Mouse (Mus musculus) neural tube, embryonic 15.5 days (tissue): ENCODE data around the gene Man1a. TPM values are rescaled to one million over a fixed set of nuclear protein-coding genes. Genes with fewer than 3 reads are reported as not detected.

ENCODE experiments used
- ATAC-seq: fragments of 200-750 bp; cut with Nextera tagmentation; 2 replicates; pipeline ENCODE4 v1.8.0; 2017; ENCODE audit warnings: mild to moderate bottlenecking, moderate TSS enrichment, moderate library complexity; ENCODE audit not compliant: low FRiP score
- H3K27ac ChIP-seq: fragments of 300-500 bp; sonication (generic); replicated peaks from 2 replicates; pipeline ENCODE4 v1.5.1; 2015; ENCODE audit warnings: mild to moderate bottlenecking, inconsistent platforms
- H3K27me3 ChIP-seq: fragments of 300-500 bp; sonication (generic); replicated peaks from 2 replicates; pipeline ENCODE4 v1.6.1; 2015; ENCODE audit warnings: inconsistent platforms
- H3K36me3 ChIP-seq: fragments of 300-500 bp; sonication (generic); 2 replicates; pipeline ENCODE4 v1.6.1; 2015; ENCODE audit warnings: inconsistent platforms
- H3K4me1 ChIP-seq: fragments of 300-500 bp; sonication (generic); 2 replicates; pipeline ENCODE4 v1.6.1; 2015; ENCODE audit warnings: inconsistent platforms
- H3K4me2 ChIP-seq: fragments of 300-500 bp; sonication (generic); 2 replicates; pipeline ENCODE4 v1.6.1; 2015; ENCODE audit warnings: inconsistent platforms, mild to moderate bottlenecking, moderate library complexity
- H3K4me3 ChIP-seq: fragments of 300-500 bp; sonication (generic); replicated peaks from 2 replicates; pipeline ENCODE4 v1.5.1; 2015; ENCODE audit warnings: mild to moderate bottlenecking, inconsistent platforms
- H3K9ac ChIP-seq: fragments of 300-500 bp; sonication (generic); replicated peaks from 2 replicates; pipeline ENCODE4 v1.6.1; 2015; ENCODE audit warnings: mild to moderate bottlenecking, inconsistent platforms
- H3K9me3 ChIP-seq: fragments of 300-500 bp; sonication (generic); replicated peaks from 2 replicates; pipeline ENCODE4 v1.6.1; 2016; ENCODE audit warnings: inconsistent platforms
- WGBS: fragments of 180-500 bp; shearing (Covaris S2); methylation state at CpG from one replicate; pipeline ENCODE4 v1.1.7; 2015; ENCODE audit warnings: mixed read lengths; 5-methylcytosine and 5-hydroxymethylcytosine counted together
- polyA plus RNA-seq: library from polyadenylated mRNA; unstranded; fragments of >200 nt; fragmentation: Nextera tagmentation; extraction: Ambion mirVana; gene quantifications from 2 replicates; pipeline ENCODE4 v1.2.1, GENCODE M21; 2015

Man1a gene
- 5.3 TPM in 2 replicates for polyA plus RNA-seq

GRCm38 (mm10) chr10:54076420-54076819 is at the start of gene Man1a:
TSS of gene Man1a (minus strand) at chr10:54076609.
- Histone ChIP-seq H3K9me3 (no peaks in the 10 kb centered on the region), H3K27me3 (no peaks in the 10 kb centered on the region), H3K4me3 (peak within 1 kb of the TSS; percentile 90), H3K4me2 (peak within 1 kb of the TSS; percentile 99), H3K4me1 (peaks cover 21% of the 10 kb centered on the region), H3K27ac (no peak within 1 kb of the TSS; the same call in 1 of the 2 replicates), H3K9ac (peak within 1 kb of the TSS; percentile 72), H3K36me3 (no peaks in the 10 kb centered on the region)
- no peak for ATAC-seq
- 4% methylated on average over 4 of the region's 4 CpGs for whole genome bisulfite sequencing

DNA sequence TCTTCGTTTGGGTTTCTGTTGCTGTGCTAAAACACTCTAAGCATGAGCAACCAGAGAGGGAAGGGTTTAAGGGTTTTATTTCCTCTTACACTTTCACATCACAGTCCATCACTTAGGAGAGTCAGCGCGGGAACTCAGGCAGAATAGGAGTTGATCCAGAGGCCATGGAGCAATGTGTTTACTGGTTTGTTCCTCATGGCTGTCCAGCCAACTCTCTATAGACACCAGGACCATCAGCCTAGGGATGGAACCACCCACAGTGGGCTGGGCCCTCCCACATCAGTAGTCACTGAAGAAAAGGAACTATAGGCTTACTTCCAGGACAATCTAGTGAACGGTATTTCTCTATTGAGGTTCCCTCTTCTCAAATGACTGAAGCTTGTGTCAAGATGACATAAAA is 45.4 kb upstream of the Man1a start:
- 93% methylated on average over 4 of the region's 4 CpGs for WGBS
- H3K36me3 ChIP-seq, result no peaks in the 10 kb centered on the region
- H3K27me3 ChIP-seq, result no peaks in the 10 kb centered on the region
- no peak overlapping the region for H3K27ac ChIP-seq
- H3K4me2 ChIP-seq, result no peak overlapping the region
- no peak overlapping the region for H3K4me3 ChIP-seq
- no peak overlapping the region for H3K9ac ChIP-seq
- H3K4me1 ChIP-seq, result no peaks in the 10 kb centered on the region
- ATAC-seq, result no peak
- no peaks in the 10 kb centered on the region for H3K9me3 ChIP-seq

DNA sequence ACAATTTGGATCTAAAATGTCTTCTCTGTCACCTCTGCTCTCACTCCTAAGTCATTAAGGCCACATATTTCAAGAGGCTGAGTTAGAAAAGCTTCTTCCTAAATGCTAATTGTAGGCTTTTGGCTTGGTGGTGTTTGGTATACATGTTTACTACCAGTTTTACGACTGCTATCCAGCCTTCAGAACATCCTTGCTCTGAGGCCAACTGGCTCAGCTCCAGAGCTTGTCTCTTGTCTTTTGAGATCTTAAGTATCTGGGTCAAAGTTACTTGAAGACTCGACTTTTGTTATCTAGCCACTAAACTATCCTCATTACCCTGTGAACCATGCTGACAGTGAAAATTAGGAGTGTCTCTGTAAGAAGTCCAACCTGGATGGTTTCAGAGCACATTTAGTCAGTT is 44.0 kb upstream of the Man1a start:
- 28% methylated on average over 2 of the region's 2 CpGs for WGBS
- no peaks in the 10 kb centered on the region for H3K4me1 ChIP-seq
- no peaks in the 10 kb centered on the region for H3K9me3 ChIP-seq
- no peak overlapping the region for H3K9ac ChIP-seq
- H3K4me3 ChIP-seq, result no peak overlapping the region
- no peak overlapping the region for H3K27ac ChIP-seq
- H3K27me3 ChIP-seq, result no peaks in the 10 kb centered on the region
- H3K4me2 ChIP-seq, result no peak overlapping the region
- ATAC-seq, result no peak
- H3K36me3 ChIP-seq, result no peaks in the 10 kb centered on the region

GRCm38 (mm10) chr10:54119303-54119702 is 42.9 kb upstream of the Man1a start:
- Histone ChIP-seq H3K4me3 (no peak overlapping the region), H3K36me3 (no peaks in the 10 kb centered on the region), H3K27me3 (no peaks in the 10 kb centered on the region), H3K9ac (no peak overlapping the region), H3K4me1 (no peaks in the 10 kb centered on the region), H3K4me2 (no peak overlapping the region), H3K9me3 (no peaks in the 10 kb centered on the region), H3K27ac (no peak overlapping the region)
- 89% methylated on average over 2 of the region's 2 CpGs for WGBS
- ATAC-seq, result no peak

- Histone ChIP-seq H3K4me2 (no peak overlapping the region), H3K27ac (no peak overlapping the region), H3K4me1 (no peaks in the 10 kb centered on the region), H3K27me3 (no peaks in the 10 kb centered on the region), H3K4me3 (no peak overlapping the region), H3K9me3 (no peaks in the 10 kb centered on the region), H3K36me3 (no peaks in the 10 kb centered on the region), H3K9ac (no peak overlapping the region)
- ATAC-seq, result no peak
- WGBS, result 82% methylated on average over 4 of the region's 4 CpGs
Observed at GRCm38 (mm10) chr10:54118223-54118912, 42.0 kb upstream of the Man1a start.

DNA sequence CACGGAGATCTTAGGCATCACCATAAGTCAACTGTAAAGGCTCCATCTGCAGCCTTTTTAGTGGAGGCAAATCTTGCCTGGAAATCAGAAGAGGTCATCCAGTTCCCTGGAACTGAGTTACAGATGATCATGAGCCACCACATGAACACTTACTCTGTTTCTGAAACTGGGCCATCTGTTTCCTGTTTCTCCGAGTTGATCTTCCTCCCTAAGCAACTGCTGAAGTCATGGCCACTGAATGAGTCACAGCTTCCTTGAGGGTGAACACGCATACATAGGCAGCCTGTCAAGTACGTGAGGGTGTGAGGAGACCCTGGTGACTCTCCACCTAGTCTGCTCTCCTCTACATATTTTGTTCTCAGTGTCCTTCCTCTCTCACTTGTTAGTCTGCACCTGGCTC is 41.4 kb upstream of the Man1a start:
- Histone ChIP-seq H3K4me2 (no peak overlapping the region), H3K27ac (no peak overlapping the region), H3K4me3 (no peak overlapping the region), H3K4me1 (no peaks in the 10 kb centered on the region), H3K9me3 (no peaks in the 10 kb centered on the region), H3K9ac (no peak overlapping the region), H3K36me3 (no peaks in the 10 kb centered on the region), H3K27me3 (no peaks in the 10 kb centered on the region)
- no peak for ATAC-seq
- 81% methylated on average over 4 of the region's 4 CpGs for WGBS

DNA sequence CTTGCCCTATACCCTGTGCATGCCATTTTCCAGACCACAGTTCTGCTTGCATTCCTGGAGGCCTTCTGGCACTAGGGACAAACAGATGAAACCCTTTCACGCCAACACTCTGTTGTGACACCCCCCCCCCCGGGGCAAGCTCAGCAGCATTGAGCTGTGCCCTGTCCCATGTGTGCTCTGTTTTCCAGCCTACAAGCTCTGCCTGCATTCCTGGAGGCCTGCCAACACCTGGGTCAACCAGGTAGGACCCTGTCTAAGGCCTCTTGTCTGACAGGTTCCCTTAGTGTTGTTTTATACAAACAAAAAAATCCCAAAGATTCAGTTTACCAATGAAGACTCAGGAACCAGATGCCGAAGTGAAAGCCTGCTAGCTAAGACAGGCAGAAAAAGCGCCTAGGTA is 27.3 kb upstream of the Man1a start:
- H3K27me3 ChIP-seq, result no peaks in the 10 kb centered on the region
- H3K9ac ChIP-seq, result no peak overlapping the region
- no peak overlapping the region for H3K27ac ChIP-seq

GRCm38 (mm10) chr10:54092081-54092480 is 15.7 kb upstream of the Man1a start:
- no peak overlapping the region for H3K9ac ChIP-seq
- no peaks in the 10 kb centered on the region for H3K27me3 ChIP-seq
- H3K36me3 ChIP-seq, result no peaks in the 10 kb centered on the region
- no peak overlapping the region for H3K4me2 ChIP-seq
- H3K4me1 ChIP-seq, result no peaks in the 10 kb centered on the region
- no peaks in the 10 kb centered on the region for H3K9me3 ChIP-seq
- H3K27ac ChIP-seq, result no peak overlapping the region
- H3K4me3 ChIP-seq, result no peak overlapping the region
- ATAC-seq, result no peak

More for the DNA sequence above, 27.3 kb upstream of the Man1a start:
- Histone ChIP-seq H3K4me3 (no peak overlapping the region), H3K4me1 (no peaks in the 10 kb centered on the region), H3K9me3 (no peaks in the 10 kb centered on the region), H3K36me3 (no peaks in the 10 kb centered on the region), H3K4me2 (no peak overlapping the region)
- no peak for ATAC-seq
- 93% methylated on average over 4 of the region's 4 CpGs for WGBS

DNA sequence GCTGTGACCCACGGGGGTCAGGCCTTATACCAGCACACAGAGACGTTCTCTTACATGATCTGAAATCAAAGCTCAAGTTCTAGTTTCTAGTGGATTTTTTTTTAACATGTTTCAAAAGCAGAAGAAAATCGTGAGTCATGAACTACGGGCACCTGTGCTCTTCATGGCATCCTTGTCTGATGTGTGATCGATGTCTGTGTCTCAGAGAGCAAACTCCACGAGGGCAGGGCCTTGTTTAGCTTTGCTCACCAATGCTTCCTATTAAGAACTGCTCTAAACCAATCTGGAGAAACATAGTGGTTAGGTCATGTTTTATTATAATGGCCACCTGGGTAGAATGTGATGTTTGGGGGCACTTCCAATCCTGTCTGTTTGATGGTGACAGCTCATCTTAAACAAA is 13.5 kb upstream of the Man1a start:
- Histone ChIP-seq H3K9me3 (no peaks in the 10 kb centered on the region), H3K9ac (no peak overlapping the region), H3K36me3 (no peaks in the 10 kb centered on the region), H3K4me2 (no peak overlapping the region), H3K4me3 (no peak overlapping the region), H3K27ac (no peak overlapping the region), H3K4me1 (no peaks in the 10 kb centered on the region), H3K27me3 (no peaks in the 10 kb centered on the region)
- ATAC-seq, result no peak
- 89% methylated on average over 6 of the region's 6 CpGs for WGBS

- Histone ChIP-seq H3K9ac (no peak overlapping the region), H3K36me3 (no peaks in the 10 kb centered on the region), H3K4me2 (no peak overlapping the region), H3K4me3 (no peak overlapping the region), H3K27ac (no peak overlapping the region), H3K9me3 (no peaks in the 10 kb centered on the region), H3K4me1 (no peaks in the 10 kb centered on the region), H3K27me3 (no peaks in the 10 kb centered on the region)
- WGBS, result 78% methylated on average over 3 of the region's 3 CpGs
- no peak for ATAC-seq
Observed at GRCm38 (mm10) chr10:54087346-54087745, 10.9 kb upstream of the Man1a start.

DNA sequence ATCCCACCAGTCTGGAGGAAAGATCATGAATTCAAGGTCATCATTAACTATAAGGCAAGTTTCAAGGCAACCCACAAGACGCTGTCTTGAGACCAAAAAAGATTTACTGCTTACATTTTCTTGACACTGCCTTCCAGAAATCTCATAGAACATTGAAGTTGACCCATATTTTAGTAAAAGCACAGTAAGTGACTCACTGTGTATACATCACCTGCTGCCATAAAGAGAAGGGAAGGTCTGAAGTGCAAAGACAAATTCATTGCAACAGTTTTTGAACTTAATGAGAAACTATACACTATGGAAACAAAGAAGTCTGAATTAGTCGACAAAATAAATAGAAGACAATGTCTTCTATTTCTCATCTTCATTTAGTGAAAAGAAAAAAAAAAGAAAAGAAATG is 8.7 kb upstream of the Man1a start:
- H3K27ac ChIP-seq, result no peak overlapping the region
- no peak overlapping the region for H3K4me2 ChIP-seq
- H3K9me3 ChIP-seq, result no peaks in the 10 kb centered on the region
- H3K36me3 ChIP-seq, result no peaks in the 10 kb centered on the region
- 83% methylated on average over 2 of the region's 2 CpGs for WGBS
- ATAC-seq, result no peak
- no peaks in the 10 kb centered on the region for H3K27me3 ChIP-seq
- H3K4me3 ChIP-seq, result no peak overlapping the region
- no peaks in the 10 kb centered on the region for H3K4me1 ChIP-seq
- H3K9ac ChIP-seq, result no peak overlapping the region

DNA sequence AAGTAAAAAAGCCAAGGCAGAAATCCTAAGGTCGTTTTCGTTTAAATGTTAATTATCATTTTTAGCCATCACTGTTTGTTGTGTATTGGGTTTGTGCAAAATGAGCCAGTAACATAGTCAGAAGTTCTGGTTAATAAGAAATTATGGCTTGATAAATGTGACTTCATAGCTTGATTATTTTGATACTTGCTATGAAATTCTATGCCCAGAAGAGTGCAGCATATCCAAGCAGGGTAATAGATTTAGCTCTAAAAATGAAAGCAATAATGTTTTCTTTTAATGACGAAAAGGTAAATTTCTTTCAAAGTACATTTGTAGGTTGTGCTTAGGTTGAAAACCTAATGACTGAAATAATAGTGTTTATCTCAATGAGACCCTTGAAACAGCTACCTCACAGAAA is 596 bp upstream of the Man1a start:
- Histone ChIP-seq H3K4me2 (peak overlapping the region; percentile 99; the same call in 1 of the 2 replicates), H3K4me3 (no peak overlapping the region), H3K9ac (no peak overlapping the region), H3K4me1 (peaks cover 21% of the 10 kb centered on the region), H3K27me3 (no peaks in the 10 kb centered on the region), H3K9me3 (no peaks in the 10 kb centered on the region), H3K36me3 (no peaks in the 10 kb centered on the region), H3K27ac (no peak overlapping the region)
- ATAC-seq, result no peak
- WGBS, result 63% methylated on average over 3 of the region's 3 CpGs
